Mouse (Mus musculus) neural tube, embryonic 11.5 days (tissue): Measurements from ENCODE around the gene Cobll1. TPM values are rescaled to one million over a fixed set of nuclear protein-coding genes. Genes with fewer than 3 reads are reported as not detected.

Source experiments
- ATAC-seq: fragments of 200-750 bp; cut with Nextera tagmentation; 2 replicates; pipeline ENCODE4 v1.8.0; 2017; ENCODE audit warnings: moderate number of reproducible peaks, mild to moderate bottlenecking, moderate TSS enrichment, moderate library complexity; ENCODE audit not compliant: insufficient read depth, low FRiP score, low TSS enrichment
- DNase-seq: peaks from one replicate; pipeline ENCODE4 v3.0.0-alpha.2; 2015; ENCODE audit warnings: low spot score
- H3K27ac ChIP-seq: fragments of 300-500 bp; sonication (generic); 2 replicates; pipeline ENCODE4 v1.5.1; 2014; ENCODE audit warnings: low read depth, mild to moderate bottlenecking, low read length
- H3K27me3 ChIP-seq: fragments of 300-500 bp; sonication (generic); 2 replicates; pipeline ENCODE4 v1.6.1; 2014; ENCODE audit warnings: mild to moderate bottlenecking, low read length, mixed read lengths; ENCODE audit not compliant: control insufficient read depth, insufficient read depth
- H3K36me3 ChIP-seq: fragments of 300-500 bp; sonication (generic); 2 replicates; pipeline ENCODE4 v1.6.1; 2014; ENCODE audit warnings: mild to moderate bottlenecking, low read length, moderate library complexity, mixed read lengths; ENCODE audit not compliant: control insufficient read depth, insufficient read depth
- H3K4me1 ChIP-seq: fragments of 300-500 bp; sonication (generic); 2 replicates; pipeline ENCODE4 v1.6.1; 2014; ENCODE audit warnings: low read length, mixed read lengths; ENCODE audit not compliant: control insufficient read depth, insufficient read depth
- H3K4me2 ChIP-seq: fragments of 300-500 bp; sonication (generic); 2 replicates; pipeline ENCODE4 v1.6.1; 2014; ENCODE audit warnings: low read depth, mild to moderate bottlenecking, moderate library complexity
- H3K4me3 ChIP-seq: fragments of 300-500 bp; sonication (generic); 2 replicates; pipeline ENCODE4 v1.5.1; 2014; ENCODE audit warnings: low read depth, low read length
- H3K9ac ChIP-seq: fragments of 300-500 bp; sonication (generic); 2 replicates; pipeline ENCODE4 v1.6.1; 2014; ENCODE audit warnings: mild to moderate bottlenecking, low read length
- H3K9me3 ChIP-seq: fragments of 300-500 bp; sonication (generic); 2 replicates; pipeline ENCODE4 v1.6.1; 2016; ENCODE audit warnings: low read length; ENCODE audit not compliant: control insufficient read depth
- WGBS: fragments of 180-500 bp; shearing (Covaris S2); extraction: QIAGEN DNeasy Blood & Tissue Kit; methylation state at CpG from one replicate; pipeline ENCODE4 v1.1.7; 2014; 5-methylcytosine and 5-hydroxymethylcytosine counted together
- polyA plus RNA-seq: library from polyadenylated mRNA; unstranded; fragments of >200 nt; fragmentation: Nextera tagmentation; extraction: Ambion mirVana; gene quantifications from 2 replicates; pipeline ENCODE4 v1.2.1, GENCODE M21; 2014

Cobll1 gene
- polyA plus RNA-seq, 1 experiment from 2014 or later: 1.6 TPM

- ATAC-seq: no peak
- 82% methylated on average over 4 of the region's 4 CpGs for WGBS
- H3K4me2 ChIP-seq: no peak overlapping the region
- H3K4me3 ChIP-seq: no peak overlapping the region
- no peaks in the 10 kb centered on the region for H3K36me3 ChIP-seq
- no peak for DNase-seq
- H3K27ac ChIP-seq: no peak overlapping the region
- no peaks in the 10 kb centered on the region for H3K4me1 ChIP-seq
- no peaks in the 10 kb centered on the region for H3K9me3 ChIP-seq
- H3K9ac ChIP-seq: no peak overlapping the region
- H3K27me3 ChIP-seq: no peaks in the 10 kb centered on the region
Measured at GRCm38 (mm10) chr2:65139606-65140329, 99.4 kb downstream of the Cobll1 start.

DNA sequence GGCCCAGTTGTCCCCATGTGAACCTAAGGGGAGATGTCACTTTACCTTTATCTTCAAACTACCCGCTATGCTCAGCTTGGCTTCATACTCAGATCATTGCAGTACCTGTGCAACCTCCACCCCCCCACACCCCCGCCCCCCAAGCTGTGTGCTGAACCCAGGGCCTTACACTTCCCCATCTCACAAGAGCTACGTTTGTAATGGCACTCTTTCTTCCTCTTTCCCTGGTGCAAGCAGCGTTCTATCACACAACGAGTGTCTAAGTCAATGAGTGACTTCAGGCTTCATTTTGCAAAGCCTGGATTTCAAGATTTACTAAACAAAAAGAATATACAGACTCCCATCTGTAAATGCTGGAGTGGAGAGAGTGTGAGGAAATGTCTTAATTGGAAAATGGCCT lies 100.2 kb downstream of the Cobll1 start:
- Histone ChIP-seq H3K4me3 (no peak overlapping the region), H3K36me3 (no peaks in the 10 kb centered on the region), H3K4me2 (no peak overlapping the region), H3K9ac (no peak overlapping the region), H3K27me3 (no peaks in the 10 kb centered on the region), H3K27ac (no peak overlapping the region), H3K9me3 (no peaks in the 10 kb centered on the region), H3K4me1 (no peaks in the 10 kb centered on the region)
- 70% methylated on average over 5 of the region's 5 CpGs for whole genome bisulfite sequencing
- ATAC-seq: no peak
- no peak for DNase-seq

GRCm38 (mm10) chr2:65126141-65126783 lies 112.9 kb downstream of the Cobll1 start:
- H3K4me1 ChIP-seq: no peaks in the 10 kb centered on the region
- H3K9ac ChIP-seq: no peak overlapping the region
- no peaks in the 10 kb centered on the region for H3K27me3 ChIP-seq
- no peak overlapping the region for H3K27ac ChIP-seq
- 66% methylated on average over 12 of the region's 12 CpGs for WGBS
- DNase-seq (no peak), ATAC-seq (no peak)
- no peak overlapping the region for H3K4me3 ChIP-seq
- no peak overlapping the region for H3K4me2 ChIP-seq
- H3K36me3 ChIP-seq: no peaks in the 10 kb centered on the region
- H3K9me3 ChIP-seq: no peaks in the 10 kb centered on the region; the same call in 1 of the 2 replicates

GRCm38 (mm10) chr2:65123702-65124101 lies 115.5 kb downstream of the Cobll1 start:
- Histone ChIP-seq H3K4me3 (no peak overlapping the region), H3K9me3 (no peaks in the 10 kb centered on the region), H3K27me3 (no peaks in the 10 kb centered on the region), H3K27ac (no peak overlapping the region), H3K4me1 (no peaks in the 10 kb centered on the region), H3K36me3 (no peaks in the 10 kb centered on the region), H3K9ac (no peak overlapping the region), H3K4me2 (no peak overlapping the region)
- 80% methylated on average over 3 of the region's 3 CpGs for WGBS
- no peak for DNase-seq
- no peak for ATAC-seq

DNA sequence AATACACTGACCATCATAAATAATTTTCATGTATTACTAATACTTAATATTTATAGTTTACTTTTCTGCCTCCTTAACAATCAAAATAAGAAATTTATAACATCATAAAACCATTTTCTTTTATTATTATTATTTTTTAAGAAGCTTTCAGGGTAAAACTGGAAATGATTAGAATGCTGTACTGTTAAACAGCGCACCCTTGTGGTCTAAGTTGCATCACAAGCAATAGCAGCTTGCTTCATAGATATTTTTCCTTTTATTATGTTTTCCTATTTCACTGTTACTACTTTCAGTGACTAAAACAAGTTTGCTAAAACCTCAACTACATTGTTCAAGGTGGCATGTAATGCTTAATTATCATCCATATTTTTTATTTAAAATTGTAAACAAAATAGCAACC lies 117.8 kb downstream of the Cobll1 start:
- DNase-seq (no peak), ATAC-seq (no peak)
- Histone ChIP-seq H3K27me3 (no peaks in the 10 kb centered on the region), H3K9ac (no peak overlapping the region), H3K4me2 (no peak overlapping the region), H3K9me3 (no peaks in the 10 kb centered on the region), H3K4me1 (no peaks in the 10 kb centered on the region), H3K36me3 (no peaks in the 10 kb centered on the region), H3K4me3 (no peak overlapping the region), H3K27ac (no peak overlapping the region)
- 8% methylated on average over 1 of the region's 1 CpGs for WGBS

DNA sequence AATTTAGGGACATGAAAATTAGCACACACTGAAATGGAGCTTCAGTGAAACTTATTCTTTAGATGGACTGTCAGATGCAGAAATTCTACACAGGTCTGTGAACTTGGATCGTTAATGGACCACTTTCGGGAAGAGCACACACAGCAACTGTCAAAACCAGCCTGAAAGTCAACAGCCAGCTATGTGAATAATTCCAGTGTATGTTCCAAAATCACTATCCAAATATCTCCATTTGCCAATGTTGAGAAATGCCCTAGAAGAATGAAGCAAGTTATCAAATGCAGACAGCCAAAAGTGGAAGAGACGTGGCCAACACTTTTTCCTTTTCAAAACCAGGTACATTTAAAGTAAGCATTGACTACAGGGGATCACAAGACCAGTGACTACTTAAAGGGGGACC lies 118.2 kb downstream of the Cobll1 start:
- Histone ChIP-seq H3K9ac (no peak overlapping the region), H3K36me3 (no peaks in the 10 kb centered on the region), H3K9me3 (no peaks in the 10 kb centered on the region), H3K4me2 (no peak overlapping the region), H3K27me3 (no peaks in the 10 kb centered on the region), H3K4me1 (no peaks in the 10 kb centered on the region), H3K27ac (no peak overlapping the region), H3K4me3 (no peak overlapping the region)
- WGBS: 73% methylated on average over 3 of the region's 3 CpGs
- ATAC-seq (no peak), DNase-seq (no peak)

GRCm38 (mm10) chr2:65120112-65120511 lies 119.1 kb downstream of the Cobll1 start:
- Histone ChIP-seq H3K9me3 (no peaks in the 10 kb centered on the region), H3K4me3 (no peak overlapping the region), H3K36me3 (no peaks in the 10 kb centered on the region), H3K27ac (no peak overlapping the region), H3K4me1 (no peaks in the 10 kb centered on the region), H3K27me3 (no peaks in the 10 kb centered on the region), H3K9ac (no peak overlapping the region), H3K4me2 (no peak overlapping the region)
- no peak for ATAC-seq
- 77% methylated on average over 2 of the region's 2 CpGs for WGBS
- DNase-seq: no peak

DNA sequence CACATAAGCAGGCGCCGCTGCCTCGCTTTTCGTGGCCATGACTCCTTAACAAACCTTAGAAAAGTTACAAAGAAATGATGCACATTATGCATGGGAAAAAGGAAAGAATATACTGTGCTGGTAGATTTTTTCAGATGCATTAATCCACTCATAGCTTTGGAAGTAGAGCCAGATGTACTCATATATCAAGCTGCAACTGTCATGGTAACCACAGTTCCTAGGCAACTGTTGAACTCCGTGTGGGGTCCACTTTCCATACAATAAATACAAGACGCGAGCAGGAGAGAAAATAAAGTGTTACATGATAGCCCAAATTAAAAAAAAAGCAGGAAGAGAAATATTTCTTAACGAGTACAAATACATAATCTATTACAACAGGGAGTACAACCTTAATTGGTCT lies 119.5 kb downstream of the Cobll1 start:
- H3K9ac ChIP-seq: no peak overlapping the region
- H3K4me1 ChIP-seq: no peaks in the 10 kb centered on the region
- no peak for DNase-seq
- no peak overlapping the region for H3K4me2 ChIP-seq
- WGBS: 70% methylated on average over 8 of the region's 8 CpGs
- H3K27ac ChIP-seq: no peak overlapping the region
- no peaks in the 10 kb centered on the region for H3K9me3 ChIP-seq
- H3K36me3 ChIP-seq: no peaks in the 10 kb centered on the region
- ATAC-seq: no peak
- no peaks in the 10 kb centered on the region for H3K27me3 ChIP-seq
- H3K4me3 ChIP-seq: no peak overlapping the region

DNA sequence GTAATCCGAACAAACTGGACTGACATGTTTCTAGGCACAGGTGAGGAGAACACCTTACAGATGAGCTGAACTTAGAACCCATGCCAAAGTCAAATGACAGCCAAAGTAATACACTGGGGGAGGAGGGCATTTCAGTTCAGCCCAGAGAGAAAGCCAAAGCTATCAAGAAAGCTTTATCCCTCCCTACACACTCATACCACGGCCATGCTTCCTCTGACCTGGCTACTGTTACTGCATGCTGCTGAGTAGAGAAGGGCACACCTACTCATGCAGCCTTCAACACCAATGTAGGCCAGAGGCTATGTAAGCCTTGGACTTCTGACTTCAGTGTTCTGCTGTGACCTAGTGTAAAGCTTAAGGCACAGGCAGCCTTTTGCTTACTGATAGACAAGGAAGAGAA lies 120.1 kb downstream of the Cobll1 start:
- ATAC-seq: no peak
- WGBS: 88% methylated on average over 2 of the region's 2 CpGs
- no peak overlapping the region for H3K9ac ChIP-seq

More for the DNA sequence above, 120.1 kb downstream of the Cobll1 start:
- H3K36me3 ChIP-seq: no peaks in the 10 kb centered on the region
- H3K9me3 ChIP-seq: no peaks in the 10 kb centered on the region
- H3K4me3 ChIP-seq: no peak overlapping the region
- H3K27ac ChIP-seq: no peak overlapping the region
- DNase-seq: no peak
- no peaks in the 10 kb centered on the region for H3K4me1 ChIP-seq
- H3K4me2 ChIP-seq: no peak overlapping the region
- H3K27me3 ChIP-seq: no peaks in the 10 kb centered on the region
